In the genomic region with DNA sequence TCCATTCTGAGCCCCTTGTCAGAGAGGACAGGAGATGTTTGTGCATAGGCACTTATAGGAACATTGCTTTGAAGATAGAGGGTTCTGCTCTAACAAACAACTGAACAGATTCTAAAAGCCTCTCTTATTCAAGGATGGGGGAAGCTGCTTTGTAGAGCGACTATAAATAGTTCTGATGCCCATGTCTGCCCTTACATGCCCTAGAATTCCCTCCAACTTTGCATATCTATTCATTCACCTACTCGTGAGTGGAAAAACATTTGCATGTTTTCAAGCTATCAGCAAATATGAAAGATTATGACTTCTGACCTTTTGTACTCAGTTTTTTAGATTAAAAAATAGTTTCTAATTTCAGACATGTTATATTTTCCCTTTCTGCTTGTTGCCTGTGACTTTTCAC, we compare ENCODE assay signal across 18 mouse cellular contexts.
"Had no signal": no experiment of that assay in that cellular context is flagged by ENCODE, and none has a peak within 500 bp of the region (broad histone marks: within the 10 kb centered on the region; RNA-seq: fewer than 3 reads in every experiment).

No protein-coding gene starts in this region.

- H3K9me3 ChIP-seq: limb, embryonic 12.5 days; liver, embryonic 13.5 days; lung, embryonic 15.5 days; megakaryocyte, embryonic 14.5 days; neural tube, embryonic 13.5 days had no signal

- H3K27ac ChIP-seq: limb, embryonic 12.5 days; liver, embryonic 13.5 days; lung, embryonic 15.5 days; macrophage; neural tube, embryonic 13.5 days had no signal

- H3K4me2 ChIP-seq: limb, embryonic 12.5 days; liver, embryonic 13.5 days; lung, embryonic 15.5 days; midbrain, embryonic 11.5 days; neural tube, embryonic 13.5 days had no signal

- DNase-seq: kidney, adult 9 months; kidney, postnatal 14 days; layer of hippocampus, postnatal 36 days; liver; liver, embryonic 13.5 days; liver, postnatal 0 days; lung, postnatal 14 days; right cerebral cortex, adult 18-20 months; right cerebral cortex, postnatal 25 days; thymus, adult 18-20 months; thymus, postnatal 14 days had no signal

- H3K9ac ChIP-seq: limb, embryonic 12.5 days; liver, embryonic 13.5 days; liver, postnatal 0 days; lung, embryonic 15.5 days; neural tube, embryonic 13.5 days had no signal

- ATAC-seq: liver, postnatal 0 days; midbrain, embryonic 16.5 days had no signal

- H3K4me3 ChIP-seq: limb, embryonic 12.5 days; liver, embryonic 13.5 days; lung, embryonic 15.5 days; megakaryocyte, embryonic 14.5 days; neural tube, embryonic 13.5 days had no signal

- H3K4me1 ChIP-seq: limb, embryonic 12.5 days; liver, embryonic 13.5 days; lung, embryonic 15.5 days; megakaryocyte, embryonic 14.5 days; neural tube, embryonic 13.5 days had no signal

- H3K36me3 ChIP-seq: limb, embryonic 12.5 days; liver, embryonic 13.5 days; lung, embryonic 15.5 days; neural tube, embryonic 13.5 days had no signal

- H3K27me3 ChIP-seq: limb, embryonic 12.5 days; liver, embryonic 13.5 days; lung, embryonic 15.5 days; megakaryocyte, embryonic 14.5 days; neural tube, embryonic 13.5 days had no signal
